Mouse (Mus musculus) testis, adult 2 months (tissue): Measurements from ENCODE around the gene Kxd1. TPM values are rescaled to one million over a fixed set of nuclear protein-coding genes. Genes with fewer than 3 reads are reported as not detected.

Source experiments
- H3K27ac ChIP-seq: fragments of 200-500 bp; 2 replicates; pipeline ENCODE4 v1.5.1; 2012; ENCODE audit warnings: low read depth, low read length; ENCODE audit not compliant: control insufficient read depth, insufficient read depth
- H3K27me3 ChIP-seq: fragments of 200-500 bp; 2 replicates; pipeline ENCODE4 v1.6.1; 2012; ENCODE audit warnings: mild to moderate bottlenecking, low read length, moderate library complexity; ENCODE audit not compliant: control insufficient read depth, insufficient read depth
- H3K36me3 ChIP-seq: fragments of 200-500 bp; 2 replicates; pipeline ENCODE4 v1.6.1; 2012; ENCODE audit warnings: mild to moderate bottlenecking, low read length; ENCODE audit not compliant: control insufficient read depth, insufficient read depth
- H3K4me1 ChIP-seq: fragments of 200-500 bp; 2 replicates; pipeline ENCODE4 v1.6.1; 2012; ENCODE audit warnings: low read length; ENCODE audit not compliant: control insufficient read depth, insufficient read depth
- H3K4me3 ChIP-seq: fragments of 200-500 bp; 2 replicates; pipeline ENCODE4 v1.5.1; 2012; ENCODE audit warnings: low read depth, mild to moderate bottlenecking, low read length, moderate library complexity, mixed read lengths; ENCODE audit not compliant: control insufficient read depth
- CTCF ChIP-seq: fragments of 200-500 bp; IDR thresholded peaks from 2 replicates; pipeline ENCODE4 v1.5.1; 2012; ENCODE audit warnings: low read depth, mild to moderate bottlenecking, inconsistent platforms, low read length, moderate library complexity; ENCODE audit not compliant: control insufficient read depth, insufficient read depth, insufficient replicate concordance
- POLR2A ChIP-seq: fragments of 200-500 bp; IDR thresholded peaks from 2 replicates; pipeline ENCODE4 v1.6.1; 2012; ENCODE audit warnings: low read depth, mild to moderate bottlenecking, inconsistent platforms, low read length, moderate library complexity; ENCODE audit not compliant: control insufficient read depth
- polyA plus RNA-seq: library from polyadenylated mRNA; depleted of rRNA; stranded (reverse); fragments of >200 nt; gene quantifications from 2 replicates; pipeline ENCODE4 v1.2.3, GENCODE M21; 2012

The Kxd1 gene
- polyA plus RNA-seq, 1 experiment = 77.9 TPM

GRCm38 (mm10) chr8:70538024-70538579, 10.3 kb upstream of the Kxd1 start:
- TF ChIP-seq POLR2A = peak; percentile 22; the same call in 1 of the 2 replicates
- TF ChIP-seq CTCF = no peak
- Histone ChIP-seq H3K27ac (peak overlapping the region; percentile 98), H3K4me1 (peaks cover 10% of the 10 kb centered on the region), H3K4me3 (peak overlapping the region; percentile 90), H3K27me3 (no peaks in the 10 kb centered on the region), H3K36me3 (no peaks in the 10 kb centered on the region; the same call in 1 of the 2 replicates)

- H3K27ac ChIP-seq = no peak overlapping the region
- H3K4me1 ChIP-seq = peaks cover 10% of the 10 kb centered on the region
- TF ChIP-seq CTCF (no peak), POLR2A (no peak)
- H3K27me3 ChIP-seq = no peaks in the 10 kb centered on the region
- no peak overlapping the region for H3K4me3 ChIP-seq
- peaks cover 1% of the 10 kb centered on the region for H3K36me3 ChIP-seq
Observed at GRCm38 (mm10) chr8:70535701-70536100, 7.9 kb upstream of the Kxd1 start.

GRCm38 (mm10) chr8:70535221-70535620, 7.5 kb upstream of the Kxd1 start:
- peaks cover 1% of the 10 kb centered on the region for H3K36me3 ChIP-seq
- H3K4me1 ChIP-seq = peaks cover 7% of the 10 kb centered on the region
- no peaks in the 10 kb centered on the region for H3K27me3 ChIP-seq
- no peak overlapping the region for H3K27ac ChIP-seq
- no peak overlapping the region for H3K4me3 ChIP-seq
- no peak for TF ChIP-seq CTCF
- no peak for TF ChIP-seq POLR2A

- no peaks in the 10 kb centered on the region for H3K27me3 ChIP-seq
- H3K36me3 ChIP-seq = peaks cover 1% of the 10 kb centered on the region
- no peak for TF ChIP-seq CTCF
- no peak for TF ChIP-seq POLR2A
- H3K4me1 ChIP-seq = peaks cover 7% of the 10 kb centered on the region; the same call in 1 of the 2 replicates
- no peak overlapping the region for H3K27ac ChIP-seq
- H3K4me3 ChIP-seq = no peak overlapping the region
Observed at GRCm38 (mm10) chr8:70534281-70534680, 6.5 kb upstream of the Kxd1 start.

- H3K36me3 ChIP-seq = peaks cover 1% of the 10 kb centered on the region
Observed at GRCm38 (mm10) chr8:70530314-70530713, 2.6 kb upstream of the Kxd1 start.

GRCm38 (mm10) chr8:70529741-70530161, 2.0 kb upstream of the Kxd1 start:
- no peaks in the 10 kb centered on the region for H3K27me3 ChIP-seq
- H3K4me1 ChIP-seq = peaks cover 10% of the 10 kb centered on the region
- TF ChIP-seq POLR2A (no peak), CTCF (no peak)
- peaks cover 1% of the 10 kb centered on the region for H3K36me3 ChIP-seq
- no peak overlapping the region for H3K4me3 ChIP-seq
- no peak overlapping the region for H3K27ac ChIP-seq

More at GRCm38 (mm10) chr8:70530314-70530713, 2.6 kb upstream of the Kxd1 start:
- Histone ChIP-seq H3K27ac (no peak overlapping the region), H3K4me3 (no peak overlapping the region), H3K27me3 (no peaks in the 10 kb centered on the region), H3K4me1 (peaks cover 10% of the 10 kb centered on the region)
- TF ChIP-seq CTCF = no peak
- TF ChIP-seq POLR2A = no peak

- Histone ChIP-seq H3K4me1 (peaks cover 10% of the 10 kb centered on the region), H3K36me3 (peaks cover 1% of the 10 kb centered on the region), H3K27ac (no peak overlapping the region; the same call in 1 of the 2 replicates), H3K27me3 (no peaks in the 10 kb centered on the region), H3K4me3 (no peak overlapping the region)
- TF ChIP-seq CTCF (no peak), POLR2A (no peak)
Observed at GRCm38 (mm10) chr8:70529299-70529698, 1.5 kb upstream of the Kxd1 start.

- Histone ChIP-seq H3K4me3 (peak overlapping the region; percentile 92), H3K27me3 (no peaks in the 10 kb centered on the region), H3K4me1 (peaks cover 12% of the 10 kb centered on the region), H3K36me3 (peaks cover 1% of the 10 kb centered on the region), H3K27ac (peak overlapping the region; percentile 62)
- TF ChIP-seq CTCF = no peak
- TF ChIP-seq POLR2A = no peak
Observed at GRCm38 (mm10) chr8:70528182-70528797, 534 bp upstream of the Kxd1 start.
